Mouse (Mus musculus): Measurements from ENCODE around the gene Cep162.

Cep162 gene

DNA sequence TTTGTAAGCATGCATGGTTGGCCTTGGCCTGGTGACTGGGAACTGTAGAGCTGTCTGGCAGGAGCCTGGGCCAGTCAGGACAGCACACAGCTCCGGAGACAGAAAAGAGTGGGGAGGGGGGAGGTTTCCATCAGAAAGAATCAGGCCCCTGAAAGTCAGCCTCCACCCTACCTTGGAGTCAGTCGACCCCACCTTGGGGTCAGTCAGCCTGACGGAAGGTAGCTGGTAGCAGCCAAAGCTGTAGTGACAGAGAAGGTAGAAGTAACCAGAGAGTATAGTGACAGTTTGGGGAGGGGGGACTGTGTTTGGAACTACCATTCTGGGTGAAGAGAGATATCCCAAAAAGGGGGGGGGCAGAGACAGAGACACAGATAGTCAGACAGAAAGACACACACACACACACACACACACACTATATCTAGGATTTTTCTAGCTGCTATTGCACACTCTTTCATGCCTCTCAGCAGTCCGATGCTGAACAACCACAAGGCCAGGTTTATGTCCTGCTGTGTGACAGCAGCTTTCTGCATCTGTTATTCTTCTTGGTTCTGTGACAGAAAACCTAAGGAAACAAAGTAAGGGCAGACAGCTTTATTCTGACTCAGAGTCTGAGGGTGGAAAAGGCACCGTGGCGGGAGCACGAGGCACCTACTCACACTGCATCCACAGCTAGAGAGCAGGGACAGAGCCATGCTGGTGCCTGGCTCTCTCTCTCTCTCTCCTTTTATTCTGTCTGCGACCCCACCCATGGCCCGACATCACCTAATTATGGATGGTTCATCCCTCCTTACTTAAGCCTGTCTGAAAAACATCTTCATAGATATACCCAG, 88.1 kb downstream of the Cep162 start:
- in situ Hi-C loops (cut with MboI, MseI): no loop called here

DNA sequence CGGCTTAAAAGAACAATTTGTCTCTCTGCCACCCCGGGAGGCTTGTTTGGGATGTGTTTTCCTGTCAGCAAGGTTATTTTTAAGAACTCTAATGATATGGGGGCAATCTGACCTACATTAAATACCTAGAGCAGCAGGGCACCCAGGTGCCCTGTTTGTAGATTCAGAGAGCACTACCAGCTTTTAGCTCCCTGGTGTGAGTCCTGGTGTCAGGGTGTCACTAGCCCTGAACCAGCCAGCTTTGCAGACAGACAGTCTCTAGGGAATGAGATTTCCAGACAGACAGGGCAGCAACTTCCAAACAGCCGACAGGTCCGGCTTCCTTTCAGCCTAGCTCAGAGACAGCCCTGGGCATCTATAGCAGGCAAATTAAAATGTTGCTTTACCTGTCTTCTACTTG, 92.8 kb downstream of the Cep162 start:
- in situ Hi-C loops (cut with MboI, MseI): no loop called here

DNA sequence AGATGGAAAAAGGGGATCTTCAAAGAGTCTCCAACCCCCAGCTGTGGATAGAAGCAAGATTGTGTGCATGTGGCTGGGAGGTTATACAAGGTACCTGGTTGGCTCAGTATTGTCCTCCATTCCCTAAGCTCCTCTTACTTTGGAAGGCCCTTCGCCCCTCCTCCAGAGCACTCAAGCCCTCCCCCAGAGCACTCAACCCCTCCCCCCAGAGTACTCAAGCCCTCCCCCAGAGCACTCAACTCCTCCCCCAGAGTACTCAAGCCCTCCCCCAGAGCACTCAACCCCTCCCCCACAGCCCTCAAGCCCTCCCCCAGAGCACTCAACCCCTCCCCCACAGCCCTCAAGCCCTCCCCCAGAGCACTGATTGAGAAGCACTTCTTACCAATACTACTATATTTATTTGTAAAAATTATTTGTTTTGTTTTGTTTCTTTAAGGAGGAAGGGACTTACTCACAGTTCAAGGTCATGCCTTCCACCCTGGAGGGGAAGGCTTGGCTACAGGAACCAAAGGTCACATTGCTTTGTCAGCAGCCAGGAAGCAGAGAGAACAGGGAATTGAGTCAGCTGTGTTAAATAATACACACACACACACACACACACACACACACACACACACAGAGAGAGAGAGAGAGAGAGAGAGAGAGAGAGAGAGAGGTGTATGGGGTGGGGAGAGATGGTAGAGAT, 102.6 kb downstream of the Cep162 start:
- in situ Hi-C loops (cut with MboI, MseI): no loop called here

DNA sequence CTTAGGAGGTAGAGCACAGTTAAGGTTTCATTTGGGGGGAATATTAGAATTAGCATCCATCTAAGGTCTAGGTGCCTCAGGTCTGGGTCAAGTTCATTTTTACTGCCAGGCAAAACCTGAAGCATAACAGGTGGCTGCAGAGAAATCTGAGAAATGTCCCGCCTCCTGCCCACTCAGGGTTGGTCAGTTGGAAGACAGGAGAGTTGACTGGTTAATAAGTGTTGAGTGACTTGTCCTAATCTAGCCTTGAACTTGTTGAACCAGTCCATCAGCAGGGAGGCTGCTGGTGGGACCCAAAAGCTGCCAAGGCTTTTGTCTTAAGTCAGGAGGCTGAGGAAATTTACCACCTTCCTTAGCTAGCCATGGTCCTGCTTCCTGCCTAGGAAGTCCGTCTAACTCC, 107.4 kb downstream of the Cep162 start:
- in situ Hi-C loops (cut with MboI, MseI): no loop called here

DNA sequence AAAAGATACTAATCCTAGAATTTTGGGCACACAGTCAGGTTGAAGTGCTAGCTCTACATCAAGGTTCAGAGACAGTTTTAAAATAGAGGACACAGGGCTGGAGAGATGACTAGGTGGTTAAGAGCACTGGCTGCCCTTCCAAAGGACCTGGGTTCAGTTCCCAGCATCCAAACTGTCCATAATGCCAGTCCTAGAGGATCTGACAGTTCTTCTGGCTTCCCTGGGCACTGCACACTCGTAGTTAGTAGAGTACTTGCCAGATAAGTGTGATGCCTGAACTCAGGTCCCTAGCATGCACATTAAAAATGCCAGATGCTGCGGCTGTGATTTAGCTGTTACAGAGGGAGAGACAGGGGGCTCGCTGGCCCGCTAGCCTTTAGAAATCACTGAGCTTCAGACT, 108.9 kb downstream of the Cep162 start:
- in situ Hi-C loops (cut with MboI, MseI): no loop called here

DNA sequence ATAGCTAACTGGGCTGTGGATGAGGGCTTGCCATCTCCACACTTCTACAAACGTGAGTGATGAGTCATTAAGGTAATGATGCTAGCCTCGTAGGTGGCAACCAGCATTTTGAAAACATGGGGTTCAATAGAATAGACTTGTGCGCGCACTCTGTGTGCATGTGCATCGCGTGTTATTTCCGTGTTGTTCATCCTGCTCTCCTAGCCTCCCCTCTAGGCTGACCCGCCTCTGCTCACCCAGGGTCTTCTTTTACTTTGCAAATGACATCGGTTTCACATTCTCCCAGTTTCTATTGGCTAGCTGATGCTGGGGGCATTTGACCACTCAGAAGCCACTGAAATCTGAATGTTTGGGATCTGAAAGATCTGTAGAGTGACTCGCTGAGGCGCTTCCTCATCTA, 109.7 kb downstream of the Cep162 start:
- in situ Hi-C loops (cut with MboI, MseI): no loop called here

DNA sequence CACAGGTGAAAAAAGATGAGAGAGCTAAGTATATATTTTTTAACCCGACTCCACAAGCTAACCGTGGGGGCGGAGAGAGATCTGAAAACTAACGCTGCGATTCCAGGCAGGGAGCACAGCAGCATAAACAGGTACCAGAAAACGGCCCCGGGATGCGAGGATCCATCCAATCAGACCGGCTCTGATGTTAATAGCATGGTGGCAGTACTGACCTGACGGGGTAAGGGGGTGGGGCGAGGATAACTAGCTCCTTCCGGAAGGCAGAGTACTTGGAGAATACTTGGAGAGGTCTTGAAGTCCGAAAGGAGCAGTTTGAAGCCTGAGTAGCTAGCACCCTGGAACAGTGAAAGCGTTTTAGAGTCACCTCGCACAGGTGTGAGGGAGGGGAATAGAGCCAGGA, 110.2 kb downstream of the Cep162 start:
- in situ Hi-C loops (cut with MboI, MseI): no loop called here

DNA sequence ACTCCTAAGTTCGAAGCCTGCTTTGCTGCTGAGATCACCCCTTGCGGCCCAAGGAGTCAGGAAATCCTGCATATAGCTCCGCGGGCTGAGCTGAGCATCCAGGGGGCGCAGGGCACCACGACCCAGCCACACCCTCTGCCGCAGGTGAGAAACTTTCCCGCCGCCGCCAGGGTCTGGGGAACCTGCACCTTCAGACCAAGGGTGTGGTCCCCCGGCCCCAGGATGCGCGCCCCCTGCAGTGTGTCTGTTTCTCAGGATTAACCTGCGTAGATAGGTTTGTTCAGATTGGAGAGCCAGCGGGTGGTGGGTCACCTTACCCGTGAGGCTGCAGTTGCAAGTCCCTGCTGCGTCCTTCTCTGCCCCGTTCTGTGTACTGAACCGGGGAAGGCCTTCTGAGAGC, 110.8 kb downstream of the Cep162 start:
- in situ Hi-C loops (cut with MboI, MseI): no loop called here

DNA sequence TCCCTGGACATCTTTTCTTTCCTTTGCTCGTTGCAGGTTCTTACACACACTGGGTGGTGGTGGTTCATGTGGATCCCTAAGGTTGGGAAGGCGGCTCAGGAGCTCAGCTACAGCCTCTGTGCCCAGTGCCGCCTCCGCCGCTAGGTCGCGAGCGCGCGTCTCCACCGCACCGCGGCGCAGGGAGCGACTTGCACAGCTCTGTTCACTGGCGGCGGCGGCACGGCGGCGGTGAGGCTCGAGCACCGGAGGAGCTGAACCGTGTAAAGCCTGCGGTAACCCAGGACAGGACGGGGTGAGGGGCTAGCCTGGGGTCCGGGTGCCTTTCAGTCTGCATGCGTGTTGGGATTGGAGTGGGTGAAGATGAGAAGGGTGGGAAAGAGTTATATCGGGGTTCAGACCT, 111.2 kb downstream of the Cep162 start, which contains the start of gene Mrap2:
TSS of gene Mrap2 (plus strand) at position 201 of the 400 bp plus-strand sequence.
- in situ Hi-C loops (cut with MboI, MseI): no loop called here

DNA sequence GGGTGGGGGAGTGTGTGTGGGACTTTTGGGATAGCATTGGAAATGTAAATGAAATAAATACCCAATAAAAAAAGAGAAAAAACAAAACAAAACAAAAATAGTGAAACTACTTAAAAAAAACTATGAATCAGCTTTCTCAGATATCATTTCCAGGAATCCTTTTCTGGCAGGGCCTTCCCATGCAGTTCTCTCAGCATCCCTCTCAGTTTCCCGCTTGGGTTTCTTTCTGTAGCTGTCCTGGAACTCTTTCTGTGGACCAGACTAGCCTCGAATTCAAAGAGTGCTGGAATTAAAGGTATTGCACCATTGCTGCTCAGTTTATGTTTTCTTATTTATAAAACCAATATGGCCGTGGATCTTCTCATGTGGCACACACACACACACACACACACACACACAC, 112.3 kb downstream of the Cep162 start:
- in situ Hi-C loops (cut with MboI, MseI): no loop called here

Data from T-helper 1 cell (primary cell).